Mouse (Mus musculus) heart, postnatal 0 days (tissue): ENCODE data around the gene Ism1.

Experiments
- CTCF ChIP-seq: IDR thresholded peaks from 2 replicates; pipeline ENCODE4 v1.5.1; 2016; ENCODE audit warnings: antibody characterized with exemption, control low read depth, low read depth
- EP300 ChIP-seq: IDR thresholded peaks from 2 replicates; pipeline ENCODE4 v1.6.1; 2016; ENCODE audit warnings: antibody characterized with exemption, low read depth

DNA sequence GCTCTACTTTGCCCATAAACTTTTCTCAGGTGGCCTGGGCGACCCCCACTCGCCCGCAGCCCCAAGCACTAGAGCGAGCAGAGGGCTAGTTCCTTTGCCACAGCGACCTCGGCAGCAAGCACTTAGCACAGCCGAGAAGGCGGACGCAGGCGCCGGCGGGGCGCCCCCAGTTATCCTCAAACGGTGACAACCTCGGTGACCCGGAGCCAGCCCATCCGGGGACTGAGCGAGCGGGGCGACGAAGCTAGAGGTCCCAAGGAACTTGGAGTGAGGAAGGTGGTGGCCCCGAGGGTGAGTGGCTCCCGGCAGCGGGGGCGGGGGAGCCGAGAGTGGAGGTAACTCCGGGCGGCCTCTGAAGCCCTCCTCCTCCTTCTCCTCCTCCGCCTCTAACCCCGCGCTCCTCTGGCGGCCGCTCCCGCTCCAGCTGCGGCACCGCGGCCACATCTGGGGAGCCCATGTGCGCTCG lies at the start of gene Ism1:
- TF ChIP-seq CTCF (no peak), EP300 (no peak)
